Mouse (Mus musculus) midbrain, embryonic 11.5 days (tissue): Measurements from ENCODE around the gene Prom2. TPM values are rescaled to one million over a fixed set of nuclear protein-coding genes. Genes with fewer than 3 reads are reported as not detected.
A peak's percentile ranks its signal among the peaks of the same experiment; 100 is the strongest.

ENCODE experiments used
- ATAC-seq: fragments of 200-750 bp; cut with Nextera tagmentation; 2 replicates; pipeline ENCODE4 v1.8.0; 2017; ENCODE audit warnings: moderate TSS enrichment, moderate library complexity; ENCODE audit not compliant: low FRiP score
- DNase-seq: peaks from one replicate; pipeline ENCODE4 v3.0.0; 2015; ENCODE audit warnings: low spot score; ENCODE audit errors: missing footprints
- H3K27ac ChIP-seq: fragments of 300-500 bp; sonication (generic); 2 replicates; pipeline ENCODE4 v1.5.1; 2014; ENCODE audit warnings: low read depth, low read length
- H3K27me3 ChIP-seq: fragments of 300-500 bp; sonication (generic); 2 replicates; pipeline ENCODE4 v1.6.1; 2014; ENCODE audit warnings: mild to moderate bottlenecking, low read length, moderate library complexity, mixed read lengths; ENCODE audit not compliant: control insufficient read depth, insufficient read depth
- H3K36me3 ChIP-seq: fragments of 300-500 bp; sonication (generic); 2 replicates; pipeline ENCODE4 v1.6.1; 2014; ENCODE audit warnings: mild to moderate bottlenecking, low read length, moderate library complexity, mixed read lengths; ENCODE audit not compliant: control insufficient read depth, insufficient read depth
- H3K4me1 ChIP-seq: fragments of 300-500 bp; sonication (generic); 2 replicates; pipeline ENCODE4 v1.6.1; 2014; ENCODE audit warnings: low read length; ENCODE audit not compliant: control insufficient read depth, insufficient read depth
- H3K4me2 ChIP-seq: fragments of 300-500 bp; sonication (generic); 2 replicates; pipeline ENCODE4 v1.6.1; 2014; ENCODE audit warnings: mild to moderate bottlenecking, moderate library complexity
- H3K4me3 ChIP-seq: fragments of 300-500 bp; sonication (generic); 2 replicates; pipeline ENCODE4 v1.5.1; 2014; ENCODE audit warnings: low read depth, low read length
- H3K9ac ChIP-seq: fragments of 300-500 bp; sonication (generic); 2 replicates; pipeline ENCODE4 v1.6.1; 2014; ENCODE audit warnings: low read length
- H3K9me3 ChIP-seq: fragments of 300-500 bp; sonication (generic); 2 replicates; pipeline ENCODE4 v1.6.1; 2016; ENCODE audit warnings: low read length; ENCODE audit not compliant: control insufficient read depth
- WGBS: fragments of 180-500 bp; shearing (Covaris S2); extraction: QIAGEN DNeasy Blood & Tissue Kit; methylation state at CpG from one replicate; pipeline ENCODE4 v1.1.7; 2014; 5-methylcytosine and 5-hydroxymethylcytosine counted together
- polyA plus RNA-seq: library from polyadenylated mRNA; unstranded; fragments of >200 nt; fragmentation: Nextera tagmentation; extraction: Ambion mirVana; gene quantifications from 2 replicates; pipeline ENCODE4 v1.2.1, GENCODE M21; 2014

The Prom2 gene
- polyA plus RNA-seq, 1 experiment from 2014 or later: not detected

GRCm38 (mm10) chr2:127532379-127532778, 8.9 kb downstream of the Prom2 start:
- Histone ChIP-seq H3K4me1 (no peaks in the 10 kb centered on the region), H3K27ac (no peak overlapping the region), H3K27me3 (no peaks in the 10 kb centered on the region), H3K36me3 (no peaks in the 10 kb centered on the region), H3K4me2 (no peak overlapping the region), H3K9me3 (no peaks in the 10 kb centered on the region), H3K9ac (no peak overlapping the region), H3K4me3 (no peak overlapping the region)
- ATAC-seq (no peak), DNase-seq (peak; percentile 85)
- WGBS: 14% methylated on average over 9 of the region's 9 CpGs

GRCm38 (mm10) chr2:127531592-127531991, 9.7 kb downstream of the Prom2 start:
- no peak for ATAC-seq
- Histone ChIP-seq H3K27ac (no peak overlapping the region), H3K4me3 (no peak overlapping the region), H3K4me1 (no peaks in the 10 kb centered on the region), H3K9ac (no peak overlapping the region), H3K27me3 (no peaks in the 10 kb centered on the region), H3K36me3 (no peaks in the 10 kb centered on the region), H3K4me2 (no peak overlapping the region), H3K9me3 (no peaks in the 10 kb centered on the region)
- no peak for DNase-seq
- WGBS: 88% methylated on average over 2 of the region's 2 CpGs

GRCm38 (mm10) chr2:127530418-127530817, 10.8 kb downstream of the Prom2 start:
- H3K4me1 ChIP-seq: no peaks in the 10 kb centered on the region
- 77% methylated on average over 3 of the region's 3 CpGs for WGBS
- no peak for ATAC-seq
- no peak overlapping the region for H3K4me2 ChIP-seq
- no peak for DNase-seq
- no peak overlapping the region for H3K27ac ChIP-seq
- H3K4me3 ChIP-seq: no peak overlapping the region
- H3K27me3 ChIP-seq: no peaks in the 10 kb centered on the region
- no peaks in the 10 kb centered on the region for H3K9me3 ChIP-seq
- H3K36me3 ChIP-seq: no peaks in the 10 kb centered on the region
- H3K9ac ChIP-seq: no peak overlapping the region

GRCm38 (mm10) chr2:127525004-127525775, 16.1 kb downstream of the Prom2 start:
- no peaks in the 10 kb centered on the region for H3K36me3 ChIP-seq
- H3K9me3 ChIP-seq: no peaks in the 10 kb centered on the region
- 80% methylated on average over 3 of the region's 3 CpGs for WGBS
- DNase-seq (no peak), ATAC-seq (no peak)
- no peak overlapping the region for H3K27ac ChIP-seq
- no peak overlapping the region for H3K4me2 ChIP-seq
- no peak overlapping the region for H3K4me3 ChIP-seq
- H3K4me1 ChIP-seq: peaks cover 19% of the 10 kb centered on the region
- H3K27me3 ChIP-seq: no peaks in the 10 kb centered on the region
- H3K9ac ChIP-seq: no peak overlapping the region

GRCm38 (mm10) chr2:127523950-127524729, 17.1 kb downstream of the Prom2 start:
- Histone ChIP-seq H3K36me3 (no peaks in the 10 kb centered on the region), H3K27ac (no peak overlapping the region), H3K4me2 (no peak overlapping the region), H3K4me3 (no peak overlapping the region), H3K9ac (no peak overlapping the region), H3K4me1 (peaks cover 19% of the 10 kb centered on the region), H3K9me3 (no peaks in the 10 kb centered on the region), H3K27me3 (no peaks in the 10 kb centered on the region)
- ATAC-seq (no peak), DNase-seq (no peak)
- 69% methylated on average over 7 of the region's 7 CpGs for WGBS

GRCm38 (mm10) chr2:127522006-127522441, 19.2 kb downstream of the Prom2 start, which contains the start of gene Kcnip3:
Kcnip3 (minus strand) TSS chr2:127522094.
- peak within 1 kb of the TSS; percentile 63 for H3K4me2 ChIP-seq
- peak within 1 kb of the TSS; percentile 65 for H3K27ac ChIP-seq
- H3K4me1 ChIP-seq: peaks cover 19% of the 10 kb centered on the region
- DNase-seq (peak; percentile 90), ATAC-seq (peak; percentile 86)
- no peaks in the 10 kb centered on the region for H3K9me3 ChIP-seq
- no peaks in the 10 kb centered on the region for H3K27me3 ChIP-seq
- H3K36me3 ChIP-seq: no peaks in the 10 kb centered on the region
- peak within 1 kb of the TSS; percentile 30 for H3K4me3 ChIP-seq
- peak within 1 kb of the TSS; percentile 56 for H3K9ac ChIP-seq
- WGBS: 2% methylated on average over 10 of the region's 10 CpGs

- H3K4me2 ChIP-seq: peak overlapping the region; percentile 63
- H3K4me1 ChIP-seq: peaks cover 19% of the 10 kb centered on the region
Measured at GRCm38 (mm10) chr2:127521172-127522005, 19.9 kb downstream of the Prom2 start.

GRCm38 (mm10) chr2:127520123-127520522, 21.1 kb downstream of the Prom2 start:
- H3K4me1 ChIP-seq: peaks cover 19% of the 10 kb centered on the region
- H3K4me3 ChIP-seq: no peak overlapping the region
- H3K36me3 ChIP-seq: no peaks in the 10 kb centered on the region
- H3K27me3 ChIP-seq: no peaks in the 10 kb centered on the region
- H3K27ac ChIP-seq: no peak overlapping the region
- DNase-seq (no peak), ATAC-seq (no peak)
- H3K4me2 ChIP-seq: no peak overlapping the region
- H3K9ac ChIP-seq: 0 out of 2 replicates have a peak overlapping the region, but pooled peaks have one; percentile 12
- no peaks in the 10 kb centered on the region for H3K9me3 ChIP-seq

More at GRCm38 (mm10) chr2:127521172-127522005, 19.9 kb downstream of the Prom2 start:
- peak overlapping the region; percentile 65 for H3K27ac ChIP-seq
- H3K9me3 ChIP-seq: no peaks in the 10 kb centered on the region
- peak overlapping the region; percentile 56 for H3K9ac ChIP-seq
- H3K36me3 ChIP-seq: no peaks in the 10 kb centered on the region
- peak overlapping the region; percentile 30 for H3K4me3 ChIP-seq
- no peaks in the 10 kb centered on the region for H3K27me3 ChIP-seq
- ATAC-seq: peak; percentile 80
- peak; percentile 93 for DNase-seq
- 1% methylated on average over 18 of the region's 18 CpGs for WGBS
